Mouse (Mus musculus): ENCODE results near the gene Dmrt2.

- TF ChIP-seq CTCF (IDR thresholded peaks at IDR 0.05; ENCODE audit: low read depth, low read length) (no peak), POLR2A (IDR thresholded peaks at IDR 0.05; ENCODE audit: borderline replicate concordance, low read depth, low read length) (no peak)
These were observed 23.5 kb upstream of the Dmrt2 start for GRCm38 (mm10) chr19:25648701-25649100.

Measured in bone marrow macrophage, adult 2 months (primary cell).